Mouse (Mus musculus) intestine, embryonic 14.5 days (tissue): ENCODE data around the gene Nek2. TPM values are rescaled to one million over a fixed set of nuclear protein-coding genes. Genes with fewer than 3 reads are reported as not detected.

Experiments
- ATAC-seq: fragments of 200-750 bp; cut with Nextera tagmentation; replicated peaks from 2 replicates; pipeline ENCODE4 v1.8.0; 2017; ENCODE audit warnings: low read depth, moderate number of reproducible peaks, moderate TSS enrichment, moderate library complexity; ENCODE audit not compliant: low FRiP score, low TSS enrichment
- DNase-seq: peaks from one replicate; pipeline ENCODE4 v3.0.0-alpha.2; 2018; ENCODE audit warnings: low spot score
- H3K27ac ChIP-seq: fragments of 300-500 bp; sonication (generic); 2 replicates; pipeline ENCODE4 v1.5.1; 2014; ENCODE audit warnings: low read depth, mild to moderate bottlenecking, control low read depth
- H3K27me3 ChIP-seq: fragments of 300-500 bp; sonication (generic); replicated peaks from 2 replicates; pipeline ENCODE4 v1.6.1; 2014; ENCODE audit warnings: low read length, control low read depth; ENCODE audit not compliant: control insufficient read depth, insufficient read depth
- H3K36me3 ChIP-seq: fragments of 300-500 bp; sonication (generic); 2 replicates; pipeline ENCODE4 v1.6.1; 2014; ENCODE audit warnings: low read length, control low read depth; ENCODE audit not compliant: control insufficient read depth, insufficient read depth
- H3K4me1 ChIP-seq: fragments of 300-500 bp; sonication (generic); replicated peaks from 2 replicates; pipeline ENCODE4 v1.6.1; 2014; ENCODE audit warnings: low read length, control low read depth, mixed read lengths; ENCODE audit not compliant: control insufficient read depth, insufficient read depth
- H3K4me2 ChIP-seq: fragments of 300-500 bp; sonication (generic); 2 replicates; pipeline ENCODE4 v1.6.1; 2014; ENCODE audit warnings: low read length
- H3K4me3 ChIP-seq: fragments of 300-500 bp; sonication (generic); 2 replicates; pipeline ENCODE4 v1.5.1; 2014; ENCODE audit warnings: low read depth, low read length, control low read depth, mixed read lengths
- H3K9ac ChIP-seq: fragments of 300-500 bp; sonication (generic); 2 replicates; pipeline ENCODE4 v1.6.1; 2014; ENCODE audit warnings: mild to moderate bottlenecking, low read length
- H3K9me3 ChIP-seq: fragments of 300-500 bp; sonication (generic); 2 replicates; pipeline ENCODE4 v1.6.1; 2016; ENCODE audit warnings: low read length, control low read depth; ENCODE audit not compliant: control insufficient read depth
- WGBS: fragments of 180-500 bp; shearing (Covaris S2); extraction: QIAGEN DNeasy Blood & Tissue Kit; methylation state at CpG from one replicate; pipeline ENCODE4 v1.1.7; 2014; 5-methylcytosine and 5-hydroxymethylcytosine counted together
- polyA plus RNA-seq: library from polyadenylated mRNA; unstranded; fragments of >200 nt; fragmentation: Nextera tagmentation; extraction: Ambion mirVana; gene quantifications from 2 replicates; pipeline ENCODE4 v1.2.1, GENCODE M21; 2014

The Nek2 gene
- polyA plus RNA-seq, 1 experiment from 2014 or later = 39.8 TPM

DNA sequence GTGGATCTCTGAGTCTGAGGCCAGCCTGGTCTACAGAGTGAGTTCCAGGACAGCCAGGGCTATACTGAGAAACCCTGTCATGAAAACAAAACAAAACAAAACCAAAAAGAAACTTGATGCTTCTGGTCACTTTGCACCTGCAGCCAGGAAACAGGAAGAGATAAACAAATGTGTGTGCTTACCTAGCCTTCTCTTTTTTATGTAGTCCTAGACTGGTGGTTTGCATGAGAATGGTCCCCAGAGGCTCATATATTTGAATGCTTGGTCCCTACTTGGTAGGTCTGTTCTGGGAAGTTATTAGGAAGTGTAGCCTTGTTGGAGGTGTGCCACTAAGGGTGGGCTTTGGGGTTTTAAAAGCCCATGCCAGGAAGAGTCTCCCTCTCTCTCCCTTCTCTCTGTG is 2.2 kb upstream of the Nek2 start:
- no peak overlapping the region for H3K4me2 ChIP-seq
- H3K9me3 ChIP-seq = no peaks in the 10 kb centered on the region
- no peak for DNase-seq
- H3K27me3 ChIP-seq = no peaks in the 10 kb centered on the region
- no peak overlapping the region for H3K9ac ChIP-seq
- H3K27ac ChIP-seq = no peak overlapping the region
- peaks cover 6% of the 10 kb centered on the region for H3K36me3 ChIP-seq
- H3K4me3 ChIP-seq = no peak overlapping the region
- peaks cover 19% of the 10 kb centered on the region for H3K4me1 ChIP-seq
- no peak for ATAC-seq

DNA sequence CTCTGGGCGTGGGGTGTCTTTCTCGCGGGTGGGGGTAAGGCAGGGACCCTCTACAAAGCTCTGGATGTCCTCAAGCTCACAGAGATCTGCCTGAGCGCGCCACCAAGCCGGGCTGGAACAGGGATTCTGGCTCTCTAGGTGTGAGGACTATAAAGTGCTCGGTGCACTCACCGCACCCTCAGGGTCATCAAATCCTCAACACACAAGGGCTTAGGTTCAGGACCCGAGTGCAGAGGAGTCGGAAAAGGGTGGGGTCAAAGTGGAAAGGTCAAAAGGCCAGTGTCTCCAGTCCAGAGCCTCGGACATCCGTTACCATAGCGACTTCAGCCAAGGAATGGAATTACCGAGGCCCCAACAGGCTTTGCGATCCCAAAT is 306 bp upstream of the Nek2 start:
- DNase-seq = no peak
- WGBS = 5% methylated on average over 15 of the region's 15 CpGs
- Histone ChIP-seq H3K9ac (peak overlapping the region; percentile 37), H3K9me3 (no peaks in the 10 kb centered on the region), H3K27ac (no peak overlapping the region), H3K36me3 (peaks cover 25% of the 10 kb centered on the region), H3K27me3 (no peaks in the 10 kb centered on the region), H3K4me2 (peak overlapping the region; percentile 85), H3K4me1 (peaks cover 19% of the 10 kb centered on the region), H3K4me3 (peak overlapping the region; percentile 81)
- peak; percentile 48 for ATAC-seq

DNA sequence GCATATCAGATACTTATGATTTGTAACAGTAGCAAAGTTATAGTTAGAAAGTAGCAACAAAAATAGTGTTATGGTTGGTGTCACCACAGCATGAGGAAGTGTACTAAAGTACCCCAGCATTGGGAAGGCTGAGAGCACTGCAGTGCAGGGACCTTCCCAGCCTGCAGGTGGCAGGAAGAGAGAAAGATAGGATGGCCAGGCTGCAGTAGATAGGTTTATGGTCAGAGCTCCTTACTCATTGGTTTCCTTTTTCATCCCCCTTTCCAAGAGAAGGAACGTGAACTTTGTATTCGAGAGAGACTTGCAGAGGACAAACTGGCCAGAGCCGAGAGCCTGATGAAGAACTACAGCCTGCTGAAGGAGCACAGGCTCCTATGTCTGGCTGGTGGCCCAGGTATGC is 7.9 kb downstream of the Nek2 start:
- no peak for ATAC-seq
- Histone ChIP-seq H3K27me3 (no peaks in the 10 kb centered on the region), H3K4me2 (no peak overlapping the region), H3K36me3 (peaks cover 81% of the 10 kb centered on the region), H3K4me1 (no peaks in the 10 kb centered on the region), H3K9ac (no peak overlapping the region), H3K9me3 (no peaks in the 10 kb centered on the region), H3K4me3 (no peak overlapping the region), H3K27ac (no peak overlapping the region)
- WGBS = 83% methylated on average over 3 of the region's 3 CpGs
- no peak for DNase-seq

DNA sequence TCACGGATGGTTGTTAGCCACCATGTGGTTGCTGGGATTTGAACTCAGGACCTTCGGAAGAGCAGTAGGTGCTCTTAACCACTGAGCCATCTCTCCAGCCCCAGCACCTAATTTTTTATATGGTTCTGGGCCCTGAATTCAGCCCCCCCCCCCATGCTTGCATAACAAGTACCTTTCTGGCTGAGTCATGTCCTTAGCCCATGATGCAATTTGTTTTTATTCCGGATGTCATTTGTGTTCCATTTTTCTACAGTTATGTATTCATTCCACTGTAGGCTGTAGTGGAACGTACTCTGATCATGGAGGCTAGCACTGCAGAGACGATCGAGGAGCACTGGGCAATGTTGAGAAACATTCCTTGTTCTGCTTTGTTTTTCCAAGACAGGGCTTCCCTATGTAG is 12.2 kb downstream of the Nek2 start:
- Histone ChIP-seq H3K4me2 (no peak overlapping the region), H3K27me3 (no peaks in the 10 kb centered on the region), H3K27ac (no peak overlapping the region), H3K36me3 (peaks cover 38% of the 10 kb centered on the region), H3K9ac (no peak overlapping the region), H3K4me1 (no peaks in the 10 kb centered on the region; the same call in 1 of the 2 replicates), H3K9me3 (no peaks in the 10 kb centered on the region), H3K4me3 (no peak overlapping the region)
- WGBS = 95% methylated on average over 6 of the region's 6 CpGs
- DNase-seq (no peak), ATAC-seq (no peak)

DNA sequence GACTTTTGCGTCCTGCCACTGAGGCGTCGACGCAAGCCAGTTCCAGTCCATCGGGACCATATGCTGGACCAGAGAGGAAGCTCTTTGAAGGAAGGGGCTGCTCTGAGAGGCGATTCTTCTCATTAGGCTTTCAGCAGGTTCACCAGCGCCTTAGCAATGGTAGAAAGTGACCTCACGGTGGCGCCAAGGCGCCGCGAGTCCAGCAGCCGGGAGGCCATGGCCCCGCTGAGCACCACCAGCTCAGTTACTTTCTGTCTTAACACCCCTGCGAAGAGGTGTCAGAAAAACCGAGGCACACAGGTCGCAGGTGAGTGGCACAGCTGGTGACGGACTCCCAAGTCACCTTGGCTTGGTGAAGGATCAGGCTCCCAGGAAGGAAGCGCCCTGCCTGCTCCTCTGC is 13.6 kb downstream of the Nek2 start:
- peak; percentile 86 for DNase-seq
- H3K4me1 ChIP-seq = no peaks in the 10 kb centered on the region; the same call in 1 of the 2 replicates
- no peak overlapping the region for H3K27ac ChIP-seq
- peaks cover 25% of the 10 kb centered on the region for H3K36me3 ChIP-seq
- no peak overlapping the region for H3K9ac ChIP-seq
- H3K4me2 ChIP-seq = no peak overlapping the region
- H3K9me3 ChIP-seq = no peaks in the 10 kb centered on the region
- H3K4me3 ChIP-seq = no peak overlapping the region
- no peaks in the 10 kb centered on the region for H3K27me3 ChIP-seq
- WGBS = 10% methylated on average over 19 of the region's 19 CpGs
- peak; percentile 33; the same call in 1 of the 2 replicates for ATAC-seq

DNA sequence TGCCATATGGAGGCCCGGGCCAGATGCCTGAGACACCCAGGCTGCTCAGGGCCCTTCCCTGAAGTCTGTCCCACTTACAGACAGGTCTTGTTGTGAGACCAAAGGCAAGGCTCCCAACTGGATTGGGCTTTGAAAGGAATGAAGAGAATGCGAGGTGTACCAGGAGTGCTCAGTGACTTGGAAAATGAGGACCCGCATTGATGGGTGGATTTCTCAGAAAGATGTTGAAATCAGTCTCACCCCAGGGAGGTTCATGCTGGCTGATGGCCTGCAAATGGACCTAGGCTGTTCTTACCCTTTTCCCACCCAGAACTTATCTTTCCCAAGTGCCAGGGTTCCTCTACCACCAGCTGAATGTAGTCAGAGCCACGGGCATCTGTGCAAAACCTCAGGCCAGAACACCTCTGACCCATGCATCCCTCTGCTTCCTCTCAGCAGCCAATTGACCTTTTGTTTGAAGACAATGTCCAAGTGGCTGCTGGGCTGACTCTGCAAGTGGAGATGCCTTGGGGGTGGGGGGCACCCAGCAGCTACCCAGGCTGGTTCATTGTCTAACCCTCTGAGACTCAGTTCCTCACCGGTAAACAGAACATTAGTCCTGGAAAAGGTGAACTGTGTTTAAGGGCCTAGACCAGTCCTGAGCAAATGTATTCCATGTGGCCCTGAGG is 15.2 kb downstream of the Nek2 start:
- Histone ChIP-seq H3K27ac (no peak overlapping the region), H3K9ac (no peak overlapping the region), H3K27me3 (no peaks in the 10 kb centered on the region), H3K9me3 (no peaks in the 10 kb centered on the region), H3K4me3 (no peak overlapping the region), H3K4me2 (no peak overlapping the region), H3K4me1 (peaks cover 6% of the 10 kb centered on the region; the same call in 1 of the 2 replicates), H3K36me3 (peaks cover 8% of the 10 kb centered on the region)
- DNase-seq = no peak
- WGBS = 78% methylated on average over 5 of the region's 5 CpGs
- ATAC-seq = no peak

DNA sequence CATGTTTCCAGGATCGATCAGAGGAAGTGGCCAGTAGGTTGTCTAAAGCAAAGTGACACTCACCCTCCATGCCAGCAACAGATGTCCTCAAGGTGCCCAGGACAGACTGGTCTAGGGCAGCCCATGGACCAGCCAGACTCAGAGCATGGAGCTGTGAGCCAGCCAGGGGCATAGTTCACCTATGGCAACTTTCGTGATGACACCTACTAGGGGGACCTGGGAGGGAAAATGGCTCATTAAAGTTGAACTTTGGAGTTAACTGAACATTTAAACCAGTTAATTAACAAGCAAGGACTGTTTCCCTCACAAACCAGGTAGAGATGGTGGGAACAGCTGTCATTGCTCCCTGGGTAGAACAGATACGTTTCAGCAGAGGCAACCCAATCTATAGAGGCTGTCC is 16.4 kb downstream of the Nek2 start:
- 85% methylated on average over 3 of the region's 3 CpGs for WGBS
- H3K4me2 ChIP-seq = no peak overlapping the region
- H3K27ac ChIP-seq = no peak overlapping the region
- H3K36me3 ChIP-seq = no peaks in the 10 kb centered on the region
- DNase-seq = no peak
- no peaks in the 10 kb centered on the region for H3K27me3 ChIP-seq
- H3K4me1 ChIP-seq = peaks cover 6% of the 10 kb centered on the region; the same call in 1 of the 2 replicates
- H3K9me3 ChIP-seq = no peaks in the 10 kb centered on the region
- H3K4me3 ChIP-seq = no peak overlapping the region
- H3K9ac ChIP-seq = no peak overlapping the region
- no peak for ATAC-seq

DNA sequence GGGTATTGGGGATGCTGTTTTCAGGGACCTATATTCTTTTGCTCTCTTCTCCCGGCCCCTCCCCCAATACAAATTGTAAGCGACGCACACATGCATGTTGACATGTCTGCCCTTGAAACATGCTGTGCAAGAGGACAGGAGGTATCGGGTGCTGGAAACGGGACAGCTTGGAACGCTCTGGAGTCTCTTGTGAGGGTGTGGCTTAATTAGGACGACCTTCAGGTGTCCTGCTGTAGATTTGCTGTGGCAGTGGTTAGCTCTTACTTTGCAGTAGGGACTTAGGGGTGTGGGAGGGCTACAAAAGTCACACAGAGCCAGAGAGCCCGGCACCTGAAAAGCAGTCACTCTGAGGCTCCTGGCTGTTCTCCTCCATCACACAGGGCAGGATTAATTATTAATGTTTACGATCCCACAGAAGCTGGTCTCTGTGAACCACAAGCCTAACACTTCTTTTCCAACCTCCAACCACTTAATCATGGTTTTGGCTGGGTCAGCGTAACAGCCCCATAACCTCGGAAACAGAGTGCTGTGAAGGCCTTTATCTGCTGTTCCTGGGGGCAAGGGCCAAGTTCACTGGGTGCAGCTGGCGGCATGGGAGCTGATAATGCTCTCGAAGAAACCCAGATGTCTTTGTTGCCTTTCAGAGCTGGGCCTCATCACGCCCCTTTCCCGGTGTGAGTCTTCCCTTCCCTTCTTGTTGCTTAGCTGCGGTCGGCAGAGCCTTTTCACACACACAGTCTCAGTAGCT is 17.9 kb downstream of the Nek2 start:
- DNase-seq (peak; percentile 73), ATAC-seq (peak; percentile 75)
- Histone ChIP-seq H3K4me3 (no peak overlapping the region), H3K27me3 (no peaks in the 10 kb centered on the region), H3K9me3 (no peaks in the 10 kb centered on the region), H3K4me1 (peaks cover 6% of the 10 kb centered on the region; the same call in 1 of the 2 replicates), H3K36me3 (no peaks in the 10 kb centered on the region), H3K27ac (peak overlapping the region; percentile 14; the same call in 1 of the 2 replicates), H3K9ac (no peak overlapping the region), H3K4me2 (no peak overlapping the region; the same call in 1 of the 2 replicates)
- WGBS = 29% methylated on average over 17 of the region's 17 CpGs
